In the genomic region with DNA sequence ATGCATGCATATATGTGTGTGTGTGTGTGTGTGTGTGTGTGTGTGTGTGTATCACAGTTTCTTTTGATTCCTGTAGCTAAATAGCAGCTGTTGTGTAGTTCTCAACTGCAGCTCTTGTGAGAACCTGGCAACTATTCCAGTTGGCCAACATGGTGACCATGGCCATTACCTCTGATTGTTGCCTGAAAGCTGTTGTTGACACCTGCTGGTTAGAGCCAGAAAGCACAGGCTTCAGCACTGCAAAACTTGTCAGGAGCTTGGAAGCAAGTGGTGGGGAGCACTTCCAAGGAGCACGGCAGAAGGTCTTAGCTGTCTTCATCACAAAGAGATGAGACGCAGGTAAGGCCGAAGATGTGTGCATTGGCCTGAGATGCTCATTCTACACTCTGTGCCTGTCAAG, we compare ENCODE assay signal across 10 mouse cellular contexts.
"Had no signal": no experiment of that assay in that cellular context is flagged by ENCODE, and none has a peak within 500 bp of the region (broad histone marks: within the 10 kb centered on the region; RNA-seq: fewer than 3 reads in every experiment).

No protein-coding gene starts in this region.

- H3K27ac ChIP-seq: intestine, embryonic 15.5 days; limb, embryonic 12.5 days; lung, embryonic 15.5 days; neural tube, embryonic 15.5 days had no signal

- DNase-seq: kidney, adult 18-20 months; kidney, postnatal 10 days; midbrain, embryonic 14.5 days; thymus, adult 18-20 months; thymus, postnatal 25 days had no signal

- H3K27me3 ChIP-seq: intestine, embryonic 15.5 days; limb, embryonic 12.5 days; lung, embryonic 15.5 days; neural tube, embryonic 15.5 days had no signal

- H3K4me3 ChIP-seq: intestine, embryonic 15.5 days; limb, embryonic 12.5 days; lung, embryonic 15.5 days; myocyte; neural tube, embryonic 15.5 days had no signal

- H3K4me1 ChIP-seq: intestine, embryonic 15.5 days; lung, embryonic 15.5 days had no signal

- H3K9ac ChIP-seq: intestine, embryonic 15.5 days; limb, embryonic 12.5 days; lung, embryonic 15.5 days; neural tube, embryonic 15.5 days had no signal

- H3K36me3 ChIP-seq: intestine, embryonic 15.5 days had no signal
